ENCODE assay signal across 25 mouse cellular contexts in genomic region chr2:173243616-173244015, GRCm38 (mm10). TPM values are rescaled to one million over a fixed set of nuclear protein-coding genes. Genes with fewer than 3 reads are reported as not detected.
DNase-seq lines count a peak whose midpoint lies in the region; ATAC-seq and TF ChIP-seq lines count a peak whose summit lies in the region.
"Had no signal": no experiment of that assay in that cellular context is flagged by ENCODE, and none has a peak within 500 bp of the region (broad histone marks: within the 10 kb centered on the region; RNA-seq: fewer than 3 reads in every experiment).

No protein-coding gene starts in this region.

- H3K9me3 ChIP-seq in hindbrain, embryonic 10.5 days, result no peaks in the 10 kb centered on the region
- H3K9me3 ChIP-seq in hindbrain, embryonic 12.5 days (replicated peaks), result no peaks in the 10 kb centered on the region
- H3K9me3 ChIP-seq in midbrain, embryonic 12.5 days, result no peaks in the 10 kb centered on the region
- H3K9me3 ChIP-seq in midbrain, embryonic 15.5 days, result no peaks in the 10 kb centered on the region
- H3K9me3 ChIP-seq: embryonic facial prominence, embryonic 12.5 days; forebrain, embryonic 12.5 days; limb, embryonic 10.5 days; liver, embryonic 15.5 days had no signal

- no peaks in the 10 kb centered on the region for H3K36me3 ChIP-seq in hindbrain, embryonic 10.5 days
- no peaks in the 10 kb centered on the region for H3K36me3 ChIP-seq in hindbrain, embryonic 12.5 days
- no peaks in the 10 kb centered on the region for H3K36me3 ChIP-seq in midbrain, embryonic 12.5 days
- H3K36me3 ChIP-seq in midbrain, embryonic 15.5 days (replicated peaks), result no peaks in the 10 kb centered on the region
- H3K36me3 ChIP-seq in small intestine, adult 2 months (ENCODE audit: control insufficient read depth, insufficient read depth, low read length), result no peaks in the 10 kb centered on the region
- H3K36me3 ChIP-seq: embryonic facial prominence, embryonic 12.5 days; forebrain, embryonic 12.5 days; limb, embryonic 10.5 days; liver, embryonic 15.5 days had no signal

- peaks cover 87% of the 10 kb centered on the region for H3K4me1 ChIP-seq in hindbrain, embryonic 10.5 days (replicated peaks)
- H3K4me1 ChIP-seq in hindbrain, embryonic 12.5 days, result peaks cover 85% of the 10 kb centered on the region
- peaks cover 76% of the 10 kb centered on the region for H3K4me1 ChIP-seq in midbrain, embryonic 12.5 days
- peaks cover 48% of the 10 kb centered on the region for H3K4me1 ChIP-seq in midbrain, embryonic 15.5 days
- peaks cover 26% of the 10 kb centered on the region for H3K4me1 ChIP-seq in small intestine, adult 2 months (ENCODE audit: control insufficient read depth, insufficient read depth, insufficient read length, low read length)
- H3K4me1 ChIP-seq: liver, embryonic 15.5 days had no signal

- H3K27ac ChIP-seq in hindbrain, embryonic 10.5 days, result peak overlapping the region; percentile 75; the same call in 1 of the 2 replicates
- H3K27ac ChIP-seq in hindbrain, embryonic 12.5 days, result no peak overlapping the region
- no peak overlapping the region for H3K27ac ChIP-seq in midbrain, embryonic 12.5 days (replicated peaks)
- H3K27ac ChIP-seq in midbrain, embryonic 15.5 days, result no peak overlapping the region
- H3K27ac ChIP-seq in small intestine, adult 2 months (ENCODE audit: insufficient read depth, low read depth, low read length), result peak overlapping the region; percentile 17
- H3K27ac ChIP-seq: embryonic facial prominence, embryonic 12.5 days; liver, embryonic 15.5 days; macrophage; stomach, postnatal 0 days had no signal

- WGBS in hindbrain, embryonic 10.5 days, result 79% methylated on average over 9 of the region's 9 CpGs
- 71% methylated on average over 9 of the region's 9 CpGs for WGBS in hindbrain, embryonic 12.5 days
- 72% methylated on average over 9 of the region's 9 CpGs for WGBS in midbrain, embryonic 12.5 days
- 68% methylated on average over 9 of the region's 9 CpGs for WGBS in midbrain, embryonic 15.5 days
- WGBS in small intestine, adult 2 months, result 22% methylated on average over 9 of the region's 9 CpGs

- no peak overlapping the region for H3K4me2 ChIP-seq in hindbrain, embryonic 12.5 days (replicated peaks)
- peak overlapping the region; percentile 15; the same call in 1 of the 2 replicates for H3K4me2 ChIP-seq in midbrain, embryonic 12.5 days (replicated peaks)
- no peak overlapping the region for H3K4me2 ChIP-seq in midbrain, embryonic 15.5 days
- H3K4me2 ChIP-seq: embryonic facial prominence, embryonic 12.5 days; liver, embryonic 15.5 days had no signal

- intact Hi-C loops in gastrocnemius, postnatal 36 days (cut with DNase I), result loop anchor here (2.0 kb wide), 1 partner anchor 67 kb away; no protein-coding TSS in a partner anchor

- DNase-seq in gastrocnemius, adult 18-20 months (ENCODE audit: low spot score), result peak; percentile 78
- DNase-seq in gastrocnemius, postnatal 36 days, result no peak
- no peak for DNase-seq in hindbrain, embryonic 10.5 days (ENCODE audit: low spot score)
- no peak for DNase-seq in layer of hippocampus, postnatal 10 days (ENCODE audit: low spot score in 2 of 2)
- DNase-seq: adrenal gland, postnatal 10 days; cerebellum, adult 18-20 months; cerebellum, postnatal 14 days; heart, postnatal 36 days; kidney, adult 11 months; kidney, postnatal 10 days; liver had no signal

- H3K27me3 ChIP-seq in hindbrain, embryonic 10.5 days (ENCODE audit: insufficient read depth, poor library complexity, severe bottlenecking), result peaks cover 74% of the 10 kb centered on the region
- 0 out of 2 replicates have a peak, but pooled peaks cover 7% of the 10 kb centered on the region for H3K27me3 ChIP-seq in hindbrain, embryonic 12.5 days
- H3K27me3 ChIP-seq in midbrain, embryonic 12.5 days, result peaks cover 55% of the 10 kb centered on the region
- H3K27me3 ChIP-seq in midbrain, embryonic 15.5 days (replicated peaks), result no peaks in the 10 kb centered on the region
- no peaks in the 10 kb centered on the region for H3K27me3 ChIP-seq in small intestine, adult 2 months (ENCODE audit: control insufficient read depth, insufficient read depth, low read length)
- H3K27me3 ChIP-seq: embryonic facial prominence, embryonic 12.5 days; liver, embryonic 15.5 days had no signal

- H3K4me3 ChIP-seq in hindbrain, embryonic 10.5 days, result no peak overlapping the region
- no peak overlapping the region for H3K4me3 ChIP-seq in hindbrain, embryonic 12.5 days
- H3K4me3 ChIP-seq in midbrain, embryonic 12.5 days, result no peak overlapping the region
- no peak overlapping the region for H3K4me3 ChIP-seq in midbrain, embryonic 15.5 days
- no peak overlapping the region for H3K4me3 ChIP-seq in small intestine, adult 2 months (ENCODE audit: low read depth, low read length)
- H3K4me3 ChIP-seq: embryonic facial prominence, embryonic 12.5 days; forebrain, embryonic 12.5 days; limb, embryonic 10.5 days; liver, embryonic 15.5 days had no signal

- TF ChIP-seq POLR2A in small intestine, adult 2 months (IDR thresholded peaks at IDR 0.05; ENCODE audit: low read depth, low read length), result no peak

- ATAC-seq in hindbrain, embryonic 12.5 days (ENCODE audit: low FRiP score), result no peak
- ATAC-seq in midbrain, embryonic 12.5 days (ENCODE audit: low FRiP score, low read depth), result no peak
- no peak for ATAC-seq in midbrain, embryonic 15.5 days (replicated peaks)

- H3K9ac ChIP-seq in hindbrain, embryonic 12.5 days, result no peak overlapping the region
- H3K9ac ChIP-seq in midbrain, embryonic 12.5 days (replicated peaks), result no peak overlapping the region
- H3K9ac ChIP-seq in midbrain, embryonic 15.5 days, result no peak overlapping the region
- H3K9ac ChIP-seq: embryonic facial prominence, embryonic 12.5 days; forebrain, embryonic 12.5 days; liver, embryonic 15.5 days had no signal

- no peak for TF ChIP-seq CTCF in small intestine, adult 2 months (IDR thresholded peaks at IDR 0.05; ENCODE audit: extremely low read depth, insufficient read length, insufficient replicate concordance, low read depth, low read length)

RNA-seq across cellular contexts. Expression of gene Zbp1, which starts 24.9 kb away (rescaled TPM):
- under 1 TPM in 1 of 2 experiments, not detected in 1; 0.47 TPM for total RNA-seq in gastrocnemius, adult 18-20 months (2021)
- under 1 TPM in 1 of 2 experiments, not detected in 1; 0.30 TPM for total RNA-seq in gastrocnemius, postnatal 36 days (2021)
- 0.17 and 0.73 TPM in 2 replicates for polyA plus RNA-seq in hindbrain, embryonic 10.5 days (2016; fragmentation: Nextera tagmentation; extraction: Ambion mirVana)
- 0.28 TPM in 1 of 2 replicates, not detected in the other for polyA plus RNA-seq in hindbrain, embryonic 12.5 days (2016; fragmentation: Nextera tagmentation; extraction: Ambion mirVana)
- polyA plus RNA-seq in midbrain, embryonic 12.5 days (2016; fragmentation: Nextera tagmentation; extraction: Ambion mirVana), result 0.63 and 0.80 TPM in 2 replicates
- 0.22 and 1.1 TPM in 2 replicates for polyA plus RNA-seq in midbrain, embryonic 15.5 days (2015; fragmentation: Nextera tagmentation; extraction: Ambion mirVana)
- polyA plus RNA-seq in small intestine, adult 2 months (2012; rRNA removed), result 23.6 and 51.0 TPM in 2 replicates
- not detected for total RNA-seq in layer of hippocampus, postnatal 10 days (2021)
- total RNA-seq: layer of hippocampus, postnatal 25 days had no signal
- polyA plus RNA-seq: embryonic facial prominence, embryonic 12.5 days; heart, embryonic 14.5 days; hindbrain, embryonic 16.5 days; limb, embryonic 10.5 days; neural tube, embryonic 11.5 days had no signal

RNA-seq across cellular contexts. Expression of gene Pmepa1, which starts 32.7 kb away (rescaled TPM):
- total RNA-seq in gastrocnemius, adult 18-20 months (2021), result 10 to 100 TPM; 17.2 to 31.9 TPM
- total RNA-seq in gastrocnemius, postnatal 36 days (2021), result 10 to 100 TPM; 14.7 to 21.8 TPM
- polyA plus RNA-seq in hindbrain, embryonic 10.5 days (2016; fragmentation: Nextera tagmentation; extraction: Ambion mirVana), result 1.3 and 2.9 TPM in 2 replicates
- 5.6 and 6.3 TPM in 2 replicates for polyA plus RNA-seq in hindbrain, embryonic 12.5 days (2016; fragmentation: Nextera tagmentation; extraction: Ambion mirVana)
- 4.6 and 4.8 TPM in 2 replicates for polyA plus RNA-seq in midbrain, embryonic 12.5 days (2016; fragmentation: Nextera tagmentation; extraction: Ambion mirVana)
- polyA plus RNA-seq in midbrain, embryonic 15.5 days (2015; fragmentation: Nextera tagmentation; extraction: Ambion mirVana), result 4.1 and 4.6 TPM in 2 replicates
- polyA plus RNA-seq in small intestine, adult 2 months (2012; rRNA removed), result 58.9 and 93.7 TPM in 2 replicates
- total RNA-seq in layer of hippocampus, postnatal 10 days (2021), result 10 to 100 TPM; 30.4 to 31.6 TPM

Comparison
In these comparisons a context has a peak if more than half of its experiments do, and no peak if none do; other contexts are left out.
1. H3K27ac ChIP-seq: peak in hindbrain, embryonic 10.5 days (single experiment) and small intestine, adult 2 months (single experiment); none in hindbrain, embryonic 12.5 days (single experiment), midbrain, embryonic 12.5 days (single experiment) and midbrain, embryonic 15.5 days (single experiment).
2. RNA of gene Zbp1, which starts 24.9 kb away (polyA plus RNA-seq): 23.6 to 51.0 TPM in small intestine, adult 2 months; 0.63 to 0.80 TPM in midbrain, embryonic 12.5 days, 0.28 TPM in hindbrain, embryonic 12.5 days, 0.22 to 1.1 TPM in midbrain, embryonic 15.5 days and 0.17 to 0.73 TPM in hindbrain, embryonic 10.5 days; every median in the first group is over 10 times any median in the second.